Mouse (Mus musculus): Measurements from ENCODE around the gene Ilf3.

DNA sequence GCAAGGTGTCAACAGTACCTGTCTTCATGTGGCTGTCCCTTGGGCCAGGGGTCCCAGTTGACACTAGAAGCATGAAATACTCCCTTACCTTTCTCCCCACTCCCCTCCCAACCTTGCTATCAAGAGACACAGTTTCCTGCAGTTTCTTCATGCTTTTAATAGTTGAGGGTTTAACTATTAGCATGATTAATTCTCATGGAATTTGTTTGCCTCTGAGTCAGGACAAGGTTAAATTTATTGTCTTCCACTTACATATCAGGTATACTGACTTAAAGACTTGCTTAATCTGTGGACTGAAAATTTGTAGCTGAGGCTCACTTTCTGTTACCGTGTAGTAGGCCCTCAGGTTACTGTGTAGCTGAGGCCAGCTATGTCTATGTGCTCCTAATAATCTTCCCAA, 34.1 kb upstream of the Ilf3 start:
- no peak for TF ChIP-seq ZC3H11A (IDR thresholded peaks at IDR 0.05; ENCODE audit: borderline replicate concordance, low read depth, low read length)
- TF ChIP-seq HCFC1 (IDR thresholded peaks at IDR 0.05; ENCODE audit: borderline replicate concordance, insufficient read depth, low read length) = no peak
- TF ChIP-seq ZNF384 (IDR thresholded peaks at IDR 0.05; ENCODE audit: low read depth, low read length) = no peak
